Mouse (Mus musculus): Measurements from ENCODE around the gene Pitpnc1.

DNA sequence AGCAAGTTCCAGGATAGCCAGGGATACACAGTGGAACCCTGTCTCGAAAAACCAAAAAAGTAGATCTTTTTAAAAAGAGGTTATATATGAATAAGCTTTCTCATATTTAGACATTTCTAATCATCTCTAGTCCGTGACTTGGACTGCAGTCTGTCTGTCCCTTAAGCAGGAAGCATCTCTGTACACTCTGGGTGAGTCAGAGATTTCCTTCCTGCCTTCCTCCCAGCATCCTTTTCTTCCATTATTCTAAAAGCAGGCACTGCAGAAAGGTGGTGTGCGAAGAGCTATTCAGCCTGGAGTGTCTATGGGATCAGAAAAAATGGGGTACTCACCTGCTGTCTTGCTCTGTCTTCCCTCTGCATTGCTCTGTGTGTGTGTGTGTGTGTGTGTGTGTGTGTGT, 100.0 kb downstream of the Pitpnc1 start:
- TF ChIP-seq POLR2A (IDR thresholded peaks at IDR 0.05; ENCODE audit: control insufficient read depth, extremely low read depth, insufficient read depth, low read length, poor library complexity) (no peak), CTCF (IDR thresholded peaks at IDR 0.05; ENCODE audit: borderline replicate concordance, control insufficient read depth, extremely low read depth, insufficient read depth, low read length, poor library complexity) (no peak)

All from thymus, adult 2 months (tissue).